Mouse (Mus musculus) heart, embryonic 13.5 days (tissue): ENCODE measurements around the gene Ep400. TPM values are rescaled to one million over a fixed set of nuclear protein-coding genes. Genes with fewer than 3 reads are reported as not detected.
"Not testable (repeated sequence)": the region's sequence is repeated elsewhere in the genome, so short reads cannot be mapped to it uniquely, and the experiment has no call there.

Experiments
- ATAC-seq: fragments of 200-750 bp; cut with Nextera tagmentation; 2 replicates; pipeline ENCODE4 v1.8.0; 2017; ENCODE audit warnings: moderate TSS enrichment; ENCODE audit not compliant: insufficient number of reproducible peaks, low FRiP score, low TSS enrichment; ENCODE audit errors: extremely low read depth
- H3K27ac ChIP-seq: fragments of 300-500 bp; sonication (generic); replicated peaks from 2 replicates; pipeline ENCODE4 v1.5.1; 2015; ENCODE audit warnings: moderate library complexity, mild to moderate bottlenecking, inconsistent platforms
- H3K27me3 ChIP-seq: fragments of 300-500 bp; sonication (generic); replicated peaks from 2 replicates; pipeline ENCODE4 v1.6.1; 2015; ENCODE audit warnings: mild to moderate bottlenecking, inconsistent platforms
- H3K36me3 ChIP-seq: fragments of 300-500 bp; sonication (generic); 2 replicates; pipeline ENCODE4 v1.6.1; 2015; ENCODE audit warnings: mild to moderate bottlenecking, inconsistent platforms
- H3K4me1 ChIP-seq: fragments of 300-500 bp; sonication (generic); 2 replicates; pipeline ENCODE4 v1.6.1; 2015; ENCODE audit warnings: inconsistent platforms
- H3K4me2 ChIP-seq: fragments of 300-500 bp; sonication (generic); 2 replicates; pipeline ENCODE4 v1.6.1; 2015; ENCODE audit warnings: inconsistent platforms, mild to moderate bottlenecking, moderate library complexity
- H3K4me3 ChIP-seq: fragments of 300-500 bp; sonication (generic); 2 replicates; pipeline ENCODE4 v1.5.1; 2015; ENCODE audit warnings: moderate library complexity, mild to moderate bottlenecking, inconsistent platforms
- H3K9ac ChIP-seq: fragments of 300-500 bp; sonication (generic); 2 replicates; pipeline ENCODE4 v1.6.1; 2015; ENCODE audit warnings: inconsistent platforms, mild to moderate bottlenecking, moderate library complexity
- H3K9me3 ChIP-seq: fragments of 300-500 bp; sonication (generic); 2 replicates; pipeline ENCODE4 v1.6.1; 2016; ENCODE audit warnings: inconsistent platforms
- WGBS: fragments of 180-500 bp; shearing (Covaris S2); methylation state at CpG from one replicate; pipeline ENCODE4 v1.1.7; 2015; ENCODE audit warnings: mixed read lengths; 5-methylcytosine and 5-hydroxymethylcytosine counted together
- polyA plus RNA-seq: library from polyadenylated mRNA; unstranded; fragments of >200 nt; fragmentation: Nextera tagmentation; extraction: Ambion mirVana; gene quantifications from 2 replicates; pipeline ENCODE4 v1.2.1, GENCODE M21; 2015

The Ep400 gene
- polyA plus RNA-seq, 1 experiment from 2014 or later, result 27.0 TPM

DNA sequence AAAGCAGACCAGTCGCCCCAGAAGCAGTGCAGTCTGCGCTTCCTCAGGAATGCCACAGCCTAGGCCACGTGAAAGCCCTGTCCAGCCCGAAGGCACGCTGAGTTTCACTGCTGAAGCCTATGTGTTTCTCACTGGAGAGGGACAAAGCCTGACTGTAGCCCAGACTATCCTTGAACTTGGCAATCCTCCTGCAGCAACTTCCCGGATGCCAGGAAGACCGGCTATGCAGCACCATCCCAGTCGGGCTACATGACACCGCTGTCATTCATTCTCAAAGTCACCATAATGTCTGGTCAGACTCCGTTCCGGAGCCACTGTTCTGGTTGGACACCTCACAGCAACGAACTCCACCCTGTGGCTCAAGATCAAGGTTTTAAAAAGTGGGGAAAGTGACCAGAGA is 7.7 kb upstream of the Ep400 start:
- ATAC-seq, result no peak
- H3K9ac ChIP-seq, result no peak overlapping the region
- 91% methylated on average over 12 of the region's 12 CpGs for WGBS
- H3K9me3 ChIP-seq, result no peaks in the 10 kb centered on the region
- peaks cover 56% of the 10 kb centered on the region for H3K36me3 ChIP-seq
- no peaks in the 10 kb centered on the region for H3K27me3 ChIP-seq
- no peak overlapping the region for H3K4me3 ChIP-seq
- H3K4me1 ChIP-seq, result peaks cover 21% of the 10 kb centered on the region
- H3K4me2 ChIP-seq, result no peak overlapping the region
- H3K27ac ChIP-seq, result no peak overlapping the region

DNA sequence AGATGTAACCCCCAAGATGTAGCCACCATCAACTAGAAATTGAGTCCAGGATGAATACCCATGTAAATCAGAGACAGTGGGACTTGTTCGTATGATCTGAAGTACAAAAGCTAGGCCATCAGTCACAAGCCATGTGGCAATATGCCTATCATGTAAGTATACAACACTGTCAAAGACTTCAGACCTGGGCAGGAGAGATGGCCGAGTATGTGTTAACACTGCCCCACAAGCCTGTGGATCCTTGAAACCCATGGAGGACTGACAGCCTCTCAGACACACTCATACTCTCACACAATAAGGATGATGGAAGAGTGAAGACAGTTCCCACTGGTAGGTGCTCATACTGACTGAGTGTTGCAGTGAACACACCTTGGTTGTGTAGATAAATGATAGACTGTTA is 5.6 kb upstream of the Ep400 start:
- H3K36me3 ChIP-seq, result peaks cover 63% of the 10 kb centered on the region
- no peak overlapping the region for H3K4me3 ChIP-seq
- H3K27ac ChIP-seq, result no peak overlapping the region
- H3K4me2 ChIP-seq, result no peak overlapping the region
- no peaks in the 10 kb centered on the region for H3K27me3 ChIP-seq
- WGBS, result 78% methylated on average over 2 of the region's 2 CpGs
- no peaks in the 10 kb centered on the region for H3K9me3 ChIP-seq
- no peak overlapping the region for H3K9ac ChIP-seq
- no peak for ATAC-seq
- H3K4me1 ChIP-seq, result peaks cover 19% of the 10 kb centered on the region

DNA sequence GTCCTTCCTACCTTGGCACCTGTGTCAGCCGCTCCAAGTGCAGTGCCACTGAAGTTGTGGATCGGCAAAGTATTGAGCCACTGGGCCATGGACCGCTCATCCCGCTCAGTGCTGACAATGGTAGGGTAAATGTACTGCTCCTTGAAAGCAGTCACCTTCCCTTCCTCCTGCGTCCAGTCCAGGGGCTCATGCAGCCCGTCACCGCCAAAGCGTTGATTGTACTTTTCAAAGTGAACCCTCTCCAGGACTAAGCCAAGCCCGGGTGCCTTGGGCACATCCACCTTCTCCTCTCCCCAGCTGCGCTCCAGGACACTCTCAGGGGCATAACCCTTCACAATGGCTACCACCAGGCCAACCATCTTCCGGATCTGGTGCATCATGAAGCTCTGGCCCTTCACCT is 4.0 kb upstream of the Ep400 start:
- peaks cover 11% of the 10 kb centered on the region for H3K4me1 ChIP-seq
- no peak for ATAC-seq
- 89% methylated on average over 11 of the region's 11 CpGs for WGBS

DNA sequence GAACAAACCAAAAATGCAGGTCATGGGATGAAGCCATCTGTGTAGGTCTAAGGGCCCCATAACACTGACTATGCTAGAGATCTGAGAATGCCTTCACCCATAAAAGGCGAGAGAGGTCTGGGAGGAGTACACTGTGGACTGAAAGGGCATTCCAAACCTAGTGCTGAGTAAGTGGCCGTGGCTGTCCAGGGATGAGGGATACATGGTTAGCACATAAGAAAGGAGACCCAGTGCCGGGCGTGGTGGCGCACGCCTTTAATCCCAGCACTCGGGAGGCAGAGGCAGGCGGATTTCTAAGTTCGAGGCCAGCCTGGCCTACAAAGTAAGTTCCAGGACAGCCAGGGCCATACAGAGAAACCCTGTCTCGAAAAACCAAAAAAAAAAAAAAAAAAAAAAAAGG is 2.4 kb upstream of the Ep400 start:
- Histone ChIP-seq H3K4me1 (peaks cover 17% of the 10 kb centered on the region), H3K36me3 (peaks cover 54% of the 10 kb centered on the region)
- H3K9me3 ChIP-seq, H3K4me3 ChIP-seq, H3K4me2 ChIP-seq, H3K27ac ChIP-seq, ATAC-seq, H3K9ac ChIP-seq, H3K27me3 ChIP-seq: not testable (repeated sequence)
- WGBS, result 90% methylated on average over 9 of the region's 10 CpGs

More for the DNA sequence above, 4.0 kb upstream of the Ep400 start:
- Histone ChIP-seq H3K36me3 (peaks cover 63% of the 10 kb centered on the region), H3K27ac (no peak overlapping the region), H3K4me2 (no peak overlapping the region), H3K9ac (no peak overlapping the region), H3K27me3 (no peaks in the 10 kb centered on the region), H3K4me3 (no peak overlapping the region), H3K9me3 (no peaks in the 10 kb centered on the region)

DNA sequence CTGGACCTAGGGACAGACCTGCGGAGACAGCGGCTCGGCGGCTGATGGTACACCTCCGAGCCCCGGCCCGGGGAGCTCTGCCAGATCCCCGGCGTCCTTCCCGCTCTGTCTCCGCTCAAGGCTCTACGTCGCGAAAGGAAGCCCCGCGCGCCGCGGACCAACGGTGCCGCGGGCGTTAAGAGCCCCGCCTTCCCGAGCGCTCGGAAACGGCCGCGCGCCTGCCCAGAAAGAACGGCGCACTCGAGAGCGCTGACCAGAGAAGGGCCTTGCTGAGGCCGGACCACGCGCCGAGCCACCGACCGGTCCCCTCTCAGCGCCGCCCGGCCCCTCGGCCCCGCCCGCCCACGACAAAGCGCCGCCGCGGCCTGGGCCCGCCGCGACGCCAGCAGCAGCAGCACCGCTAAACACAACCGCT is 479 bp downstream of the Ep400 start:
- ATAC-seq, result peak; percentile 44
- peak overlapping the region; percentile 92 for H3K27ac ChIP-seq
- WGBS, result 1% methylated on average over 58 of the region's 58 CpGs

DNA sequence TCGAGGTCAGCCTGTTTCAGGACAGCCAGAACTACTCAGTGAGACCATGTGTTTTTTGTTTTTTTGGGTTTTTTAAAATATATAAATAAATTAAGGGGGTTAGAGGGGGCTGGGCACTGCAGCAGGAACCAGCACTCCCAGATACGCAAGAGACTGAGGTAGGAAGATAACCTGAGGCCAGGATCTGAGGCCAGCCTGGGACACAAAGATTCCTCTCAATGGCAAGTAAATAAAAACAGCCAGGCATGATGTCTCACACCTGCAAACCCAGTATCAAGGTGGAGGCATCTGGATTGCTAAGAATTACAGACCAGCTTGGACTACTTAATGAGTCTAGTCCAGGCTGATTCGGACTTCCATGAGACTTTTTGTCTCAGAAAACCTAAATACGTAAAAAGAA is 1.2 kb downstream of the Ep400 start:
- WGBS, result 45% methylated on average over 4 of the region's 4 CpGs
- Histone ChIP-seq H3K4me2 (peak overlapping the region; percentile 73), H3K4me1 (peaks cover 26% of the 10 kb centered on the region)

More for the DNA sequence above, 479 bp downstream of the Ep400 start:
- Histone ChIP-seq H3K4me3 (peak overlapping the region; percentile 95), H3K9me3 (no peaks in the 10 kb centered on the region), H3K4me1 (peaks cover 26% of the 10 kb centered on the region), H3K36me3 (peaks cover 25% of the 10 kb centered on the region), H3K9ac (peak overlapping the region; percentile 88), H3K27me3 (no peaks in the 10 kb centered on the region), H3K4me2 (peak overlapping the region; percentile 73)

DNA sequence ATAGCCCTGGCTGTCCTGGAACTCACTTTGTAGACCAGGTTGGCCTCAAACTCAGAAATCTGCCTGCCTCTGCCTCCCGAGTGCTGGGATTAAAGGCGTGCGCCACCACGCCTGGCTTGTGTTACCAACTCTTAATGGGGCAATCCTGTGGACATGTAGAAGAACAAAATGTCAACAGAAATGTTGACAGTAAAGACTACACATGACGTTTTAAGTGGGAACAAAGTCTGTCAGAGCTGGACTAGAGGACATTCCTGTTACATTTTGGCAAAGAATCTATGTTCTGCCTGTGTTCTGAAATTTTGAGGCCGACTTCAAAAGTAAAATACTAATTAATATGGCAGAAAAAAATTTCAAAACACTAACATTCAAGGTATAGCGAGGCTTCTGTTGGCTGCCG is 6.6 kb downstream of the Ep400 start:
- peaks cover 18% of the 10 kb centered on the region for H3K4me1 ChIP-seq
- no peak overlapping the region for H3K9ac ChIP-seq
- no peak overlapping the region for H3K4me3 ChIP-seq
- ATAC-seq, result no peak
- H3K9me3 ChIP-seq, result no peaks in the 10 kb centered on the region
- 90% methylated on average over 8 of the region's 8 CpGs for WGBS
- H3K27me3 ChIP-seq, result no peaks in the 10 kb centered on the region
- H3K36me3 ChIP-seq, result peaks cover 8% of the 10 kb centered on the region; the same call in 1 of the 2 replicates
- no peak overlapping the region for H3K4me2 ChIP-seq
- no peak overlapping the region for H3K27ac ChIP-seq

More for the DNA sequence above, 1.2 kb downstream of the Ep400 start:
- no peaks in the 10 kb centered on the region for H3K27me3 ChIP-seq
- peak overlapping the region; percentile 92; the same call in 1 of the 2 replicates for H3K27ac ChIP-seq
- H3K9me3 ChIP-seq, result no peaks in the 10 kb centered on the region
- ATAC-seq, result no peak
- peak overlapping the region; percentile 88 for H3K9ac ChIP-seq
- peaks cover 17% of the 10 kb centered on the region for H3K36me3 ChIP-seq
- H3K4me3 ChIP-seq, result peak overlapping the region; percentile 95

DNA sequence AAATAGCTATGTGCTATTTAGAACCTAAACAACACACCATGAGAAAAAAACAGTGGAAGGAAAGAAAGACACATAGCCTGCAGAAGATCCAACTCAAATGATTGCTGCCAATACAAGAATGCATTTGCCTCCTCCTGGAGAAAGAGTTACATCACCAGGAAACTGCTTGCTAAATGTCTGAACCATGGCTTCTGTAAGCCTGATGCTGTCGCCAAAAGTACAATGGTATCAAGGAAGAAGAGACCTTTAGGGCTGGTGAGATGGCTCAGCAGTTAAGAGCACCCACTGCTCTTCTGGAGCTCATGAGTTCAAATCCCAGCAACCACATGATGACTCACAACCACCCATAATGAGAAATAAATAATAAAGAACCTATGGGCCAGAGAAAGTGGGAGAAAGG is 25.5 kb downstream of the Ep400 start:
- Histone ChIP-seq H3K4me2 (no peak overlapping the region), H3K4me3 (no peak overlapping the region), H3K36me3 (peaks cover 20% of the 10 kb centered on the region), H3K9me3 (no peaks in the 10 kb centered on the region), H3K9ac (no peak overlapping the region), H3K27me3 (no peaks in the 10 kb centered on the region), H3K4me1 (no peaks in the 10 kb centered on the region), H3K27ac (no peak overlapping the region)
- ATAC-seq, result no peak
- WGBS, result 61% methylated on average over 1 of the region's 1 CpGs

DNA sequence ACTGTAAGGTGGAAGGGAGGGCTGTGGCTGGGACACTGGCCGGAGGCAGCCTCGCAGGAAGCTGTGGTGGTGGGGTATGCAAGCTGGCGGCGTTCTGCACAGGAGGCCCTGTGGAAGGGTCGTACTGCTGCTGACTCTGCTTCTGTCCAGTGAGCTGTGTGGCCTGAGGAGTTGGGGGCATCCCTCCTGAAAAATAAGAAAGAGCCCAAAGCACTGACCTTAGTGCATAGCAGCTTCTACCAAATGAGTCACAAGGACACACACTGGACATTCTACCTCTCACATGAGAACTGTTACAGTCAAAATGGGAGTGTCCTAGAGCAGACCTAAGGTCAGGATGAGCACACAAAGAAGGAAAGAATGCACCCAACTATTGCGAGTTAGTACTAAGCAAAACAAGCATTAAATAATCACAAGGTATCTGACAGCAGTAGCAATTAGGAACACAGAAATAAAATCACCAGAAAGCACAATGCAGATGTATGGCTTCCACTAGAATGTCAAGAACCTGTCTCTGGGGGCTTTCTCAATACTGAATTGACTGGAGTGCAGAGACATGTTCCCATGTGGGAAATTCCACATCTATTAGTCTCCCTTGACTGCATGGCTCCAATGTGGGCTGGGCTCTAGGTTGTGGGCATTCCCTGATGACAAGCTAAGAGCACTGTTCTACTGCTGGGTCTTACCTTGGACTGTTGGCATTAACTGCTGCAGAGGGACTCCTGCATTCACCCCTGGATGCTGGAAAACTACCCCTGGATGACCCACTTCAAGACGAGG is 30.8 kb downstream of the Ep400 start:
- no peaks in the 10 kb centered on the region for H3K27me3 ChIP-seq
- H3K4me2 ChIP-seq, result no peak overlapping the region
- no peaks in the 10 kb centered on the region for H3K4me1 ChIP-seq
- no peak overlapping the region for H3K4me3 ChIP-seq
- peaks cover 69% of the 10 kb centered on the region for H3K36me3 ChIP-seq
- WGBS, result 90% methylated on average over 7 of the region's 7 CpGs
- H3K9ac ChIP-seq, result no peak overlapping the region
- no peaks in the 10 kb centered on the region for H3K9me3 ChIP-seq
- H3K27ac ChIP-seq, result no peak overlapping the region
- ATAC-seq, result no peak

DNA sequence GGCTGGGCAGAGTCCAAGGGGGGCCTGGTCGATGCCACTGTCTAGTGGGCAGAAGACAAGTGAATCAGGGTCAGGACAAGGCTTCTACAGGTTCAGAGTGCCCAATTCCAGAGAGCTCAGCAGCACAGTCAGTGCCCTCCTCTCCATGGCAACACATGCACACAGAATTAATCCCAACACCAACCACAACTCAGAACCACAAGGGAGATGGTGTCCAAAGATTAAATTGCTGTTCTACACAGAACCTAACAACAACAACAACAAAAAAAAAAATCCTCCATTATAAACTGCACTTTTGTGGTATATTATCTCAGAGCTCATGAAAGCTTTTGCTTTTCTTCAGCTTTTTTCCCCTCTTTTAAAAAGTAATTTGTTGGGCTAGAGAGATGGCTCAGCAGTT is 34.9 kb downstream of the Ep400 start:
- 88% methylated on average over 1 of the region's 1 CpGs for WGBS

DNA sequence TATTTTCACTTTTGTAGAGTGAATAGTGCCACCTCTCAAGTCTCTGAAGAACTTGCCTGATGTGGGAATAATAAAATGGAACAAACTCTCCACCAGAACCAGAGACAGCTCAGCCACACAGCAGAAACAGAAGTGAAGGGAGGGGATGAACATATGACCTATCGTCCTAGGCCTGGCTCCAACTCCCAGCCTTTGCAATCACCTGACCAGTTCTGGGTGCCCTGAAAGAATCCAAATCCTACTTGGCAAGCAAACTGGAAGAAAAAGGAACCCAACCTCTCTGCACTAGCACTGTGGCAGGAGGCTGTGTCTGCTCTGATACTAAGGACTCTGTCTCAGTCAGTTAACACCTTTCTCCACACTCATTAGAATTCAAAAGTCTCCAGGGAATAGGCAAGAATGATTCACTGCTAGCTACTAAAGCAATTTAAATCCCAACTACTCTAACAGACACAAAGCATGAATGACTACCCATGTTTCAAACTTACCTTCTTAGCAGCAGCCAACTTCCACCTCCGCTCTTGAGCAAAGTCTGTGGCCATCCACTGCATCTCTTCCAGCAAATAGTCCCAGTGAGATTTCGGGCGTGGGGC is 37.2 kb downstream of the Ep400 start:
- WGBS, result 95% methylated on average over 4 of the region's 4 CpGs
- no peaks in the 10 kb centered on the region for H3K27me3 ChIP-seq
- no peak overlapping the region for H3K27ac ChIP-seq
- H3K4me1 ChIP-seq, result no peaks in the 10 kb centered on the region
- H3K4me2 ChIP-seq, result no peak overlapping the region
- no peaks in the 10 kb centered on the region for H3K9me3 ChIP-seq
- H3K9ac ChIP-seq, result no peak overlapping the region
- H3K4me3 ChIP-seq, result no peak overlapping the region
- peaks cover 90% of the 10 kb centered on the region for H3K36me3 ChIP-seq
- no peak for ATAC-seq

More for the DNA sequence above, 34.9 kb downstream of the Ep400 start:
- no peaks in the 10 kb centered on the region for H3K4me1 ChIP-seq
- no peak for ATAC-seq
- no peak overlapping the region for H3K4me2 ChIP-seq
- H3K27ac ChIP-seq, result no peak overlapping the region
- no peak overlapping the region for H3K4me3 ChIP-seq
- no peaks in the 10 kb centered on the region for H3K9me3 ChIP-seq
- H3K36me3 ChIP-seq, result peaks cover 95% of the 10 kb centered on the region
- no peaks in the 10 kb centered on the region for H3K27me3 ChIP-seq
- no peak overlapping the region for H3K9ac ChIP-seq

DNA sequence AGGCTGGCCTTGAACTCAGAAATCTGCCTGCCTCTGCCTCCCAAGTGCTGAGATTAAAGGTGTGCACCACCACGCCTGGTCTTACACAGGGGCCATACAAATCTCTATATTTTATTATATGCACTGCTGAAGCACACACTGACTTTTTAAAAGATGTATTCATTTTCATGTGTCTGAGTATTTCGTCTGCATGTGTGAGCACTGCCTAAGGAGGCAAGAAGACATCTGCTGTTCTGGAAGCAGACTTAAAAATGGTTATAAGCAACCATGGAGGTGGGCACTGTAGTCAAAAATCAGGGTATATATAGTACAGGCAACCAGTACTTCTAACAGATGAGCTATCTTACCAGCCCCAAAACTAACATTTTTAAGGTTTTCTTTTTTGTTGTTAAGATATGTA is 39.3 kb downstream of the Ep400 start:
- Histone ChIP-seq H3K9me3 (no peaks in the 10 kb centered on the region), H3K4me2 (no peak overlapping the region), H3K36me3 (peaks cover 89% of the 10 kb centered on the region), H3K4me3 (no peak overlapping the region), H3K27me3 (no peaks in the 10 kb centered on the region), H3K9ac (no peak overlapping the region), H3K27ac (no peak overlapping the region), H3K4me1 (no peaks in the 10 kb centered on the region)
- 78% methylated on average over 2 of the region's 2 CpGs for WGBS
- ATAC-seq, result no peak
